Mouse (Mus musculus): ENCODE measurements around the gene Ptpa. TPM values are rescaled to one million over a fixed set of nuclear protein-coding genes. Genes with fewer than 3 reads are reported as not detected.

Ptpa gene
- polyA plus RNA-seq, 1 experiment from 2014 or later = 100.0 TPM

- Histone ChIP-seq H3K4me1 (peaks cover 59% of the 10 kb centered on the region), H3K4me3 (no peak overlapping the region), H3K36me3 (peaks cover 65% of the 10 kb centered on the region), H3K9me3 (no peaks in the 10 kb centered on the region), H3K27me3 (replicated peaks) (no peaks in the 10 kb centered on the region), H3K4me2 (no peak overlapping the region), H3K9ac (peak overlapping the region; percentile 84), H3K27ac (replicated peaks) (peak overlapping the region; percentile 100)
- no peak for ATAC-seq (ENCODE audit: extremely low read depth, insufficient number of reproducible peaks, low FRiP score, low TSS enrichment)
- WGBS = 89% methylated on average over 6 of the region's 6 CpGs
Measured at GRCm38 (mm10) chr2:30439631-30440030, 23.8 kb downstream of the Ptpa start.

DNA sequence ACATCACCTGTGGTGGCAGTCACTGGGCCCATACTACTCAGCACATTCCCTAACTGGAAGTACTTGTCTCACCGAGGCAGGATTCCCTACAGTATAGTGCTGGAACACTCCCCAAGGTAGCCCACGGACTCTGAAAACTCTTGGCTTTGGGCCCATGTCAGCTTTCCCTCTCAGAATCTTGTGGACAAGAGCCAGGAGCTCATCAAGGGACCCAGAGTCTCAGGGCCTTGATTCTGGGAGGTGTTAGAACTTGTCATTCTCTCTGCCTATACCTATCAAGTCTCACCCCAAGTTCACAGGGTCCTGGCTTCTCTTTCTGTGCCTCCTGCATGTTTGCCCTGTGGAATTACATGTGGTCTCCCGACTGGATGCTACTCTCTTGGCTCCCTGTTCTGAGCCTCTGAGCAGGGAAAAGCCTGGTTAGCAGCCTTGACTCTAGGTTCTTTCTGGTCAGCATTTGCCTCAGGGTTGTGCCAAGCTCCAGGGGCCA lies 24.4 kb downstream of the Ptpa start:
- Histone ChIP-seq H3K9ac (peak overlapping the region; percentile 84), H3K27me3 (replicated peaks) (no peaks in the 10 kb centered on the region), H3K9me3 (no peaks in the 10 kb centered on the region), H3K4me1 (peaks cover 65% of the 10 kb centered on the region), H3K4me2 (peak overlapping the region; percentile 77), H3K36me3 (peaks cover 65% of the 10 kb centered on the region), H3K4me3 (no peak overlapping the region), H3K27ac (replicated peaks) (peak overlapping the region; percentile 100)
- 5% methylated on average over 3 of the region's 3 CpGs for WGBS
- ATAC-seq (ENCODE audit: extremely low read depth, insufficient number of reproducible peaks, low FRiP score, low TSS enrichment) = no peak

GRCm38 (mm10) chr2:30440701-30441517 lies 25.1 kb downstream of the Ptpa start:
- H3K36me3 ChIP-seq = peaks cover 67% of the 10 kb centered on the region
- ATAC-seq (ENCODE audit: extremely low read depth, insufficient number of reproducible peaks, low FRiP score, low TSS enrichment) = peak; percentile 10; the same call in 1 of the 2 replicates
- peak overlapping the region; percentile 100 for H3K27ac ChIP-seq (replicated peaks)
- H3K4me1 ChIP-seq = peaks cover 71% of the 10 kb centered on the region
- H3K27me3 ChIP-seq (replicated peaks) = no peaks in the 10 kb centered on the region
- no peaks in the 10 kb centered on the region for H3K9me3 ChIP-seq
- peak overlapping the region; percentile 84 for H3K9ac ChIP-seq
- peak overlapping the region; percentile 32 for H3K4me3 ChIP-seq
- H3K4me2 ChIP-seq = peak overlapping the region; percentile 77
- 7% methylated on average over 12 of the region's 12 CpGs for WGBS

- Histone ChIP-seq H3K36me3 (peaks cover 71% of the 10 kb centered on the region), H3K9ac (peak overlapping the region; percentile 91), H3K4me1 (peaks cover 76% of the 10 kb centered on the region), H3K9me3 (no peaks in the 10 kb centered on the region), H3K27me3 (replicated peaks) (no peaks in the 10 kb centered on the region), H3K4me2 (peak overlapping the region; percentile 77), H3K4me3 (peak overlapping the region; percentile 49), H3K27ac (replicated peaks) (peak overlapping the region; percentile 100)
- peak; percentile 54; the same call in 1 of the 2 replicates for ATAC-seq (ENCODE audit: extremely low read depth, insufficient number of reproducible peaks, low FRiP score, low TSS enrichment)
- WGBS = 7% methylated on average over 15 of the region's 15 CpGs
Measured at GRCm38 (mm10) chr2:30441518-30442497, 26.0 kb downstream of the Ptpa start.

GRCm38 (mm10) chr2:30442498-30442890 lies 26.7 kb downstream of the Ptpa start:
- H3K9ac ChIP-seq = peak overlapping the region; percentile 91
- WGBS = 31% methylated on average over 5 of the region's 5 CpGs
- H3K27me3 ChIP-seq (replicated peaks) = no peaks in the 10 kb centered on the region
- H3K9me3 ChIP-seq = no peaks in the 10 kb centered on the region
- peaks cover 83% of the 10 kb centered on the region for H3K4me1 ChIP-seq
- H3K27ac ChIP-seq (replicated peaks) = peak overlapping the region; percentile 100
- no peak for ATAC-seq (ENCODE audit: extremely low read depth, insufficient number of reproducible peaks, low FRiP score, low TSS enrichment)
- peaks cover 71% of the 10 kb centered on the region for H3K36me3 ChIP-seq
- H3K4me2 ChIP-seq = peak overlapping the region; percentile 77
- peak overlapping the region; percentile 49 for H3K4me3 ChIP-seq

DNA sequence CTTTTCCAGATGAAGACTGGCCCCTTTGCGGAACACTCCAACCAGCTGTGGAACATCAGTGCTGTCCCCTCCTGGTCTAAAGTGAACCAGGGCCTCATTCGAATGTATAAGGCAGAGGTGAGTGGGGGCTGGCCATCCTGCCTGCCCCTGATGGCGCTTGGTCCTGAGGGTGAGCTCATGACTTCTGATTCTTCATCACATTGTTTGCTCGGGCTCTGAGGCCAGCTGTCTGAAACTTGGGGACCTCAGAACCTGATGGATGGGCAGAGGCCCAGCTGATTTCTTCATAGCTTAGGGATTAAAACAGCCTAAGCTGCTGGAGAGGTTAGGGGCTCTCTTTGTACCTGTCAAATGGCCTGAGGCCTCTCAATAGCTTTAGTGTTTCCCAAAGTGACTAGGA lies 27.4 kb downstream of the Ptpa start:
- Histone ChIP-seq H3K4me1 (peaks cover 85% of the 10 kb centered on the region), H3K9ac (peak overlapping the region; percentile 91), H3K27me3 (replicated peaks) (no peaks in the 10 kb centered on the region), H3K4me2 (peak overlapping the region; percentile 77), H3K4me3 (peak overlapping the region; percentile 49), H3K27ac (replicated peaks) (peak overlapping the region; percentile 100), H3K36me3 (peaks cover 71% of the 10 kb centered on the region), H3K9me3 (no peaks in the 10 kb centered on the region)
- whole genome bisulfite sequencing = 46% methylated on average over 4 of the region's 4 CpGs
- no peak for ATAC-seq (ENCODE audit: extremely low read depth, insufficient number of reproducible peaks, low FRiP score, low TSS enrichment)

DNA sequence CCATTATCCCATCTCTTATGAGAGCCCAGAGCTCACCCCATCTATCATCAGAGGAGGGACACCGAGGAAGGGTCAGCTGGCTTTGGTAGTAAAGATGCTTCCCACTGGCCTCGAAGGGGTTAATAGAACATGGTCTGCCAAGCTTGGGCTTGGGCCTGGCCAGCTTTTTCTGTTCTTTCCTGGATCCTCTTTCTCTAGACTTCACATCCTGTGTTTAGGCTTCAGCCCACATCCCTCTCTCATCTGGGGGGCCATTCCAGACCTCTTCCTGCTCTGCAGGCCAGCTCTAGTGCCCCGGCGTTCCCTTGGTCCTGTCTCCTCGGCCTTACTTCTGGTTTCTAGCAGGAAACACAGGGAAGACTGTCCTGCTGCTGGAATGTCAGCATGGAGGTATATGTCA lies 28.2 kb downstream of the Ptpa start:
- H3K27ac ChIP-seq (replicated peaks) = peak overlapping the region; percentile 100
- no peaks in the 10 kb centered on the region for H3K27me3 ChIP-seq (replicated peaks)
- 56% methylated on average over 5 of the region's 5 CpGs for WGBS
- ATAC-seq (ENCODE audit: extremely low read depth, insufficient number of reproducible peaks, low FRiP score, low TSS enrichment) = no peak
- H3K36me3 ChIP-seq = peaks cover 71% of the 10 kb centered on the region
- H3K4me2 ChIP-seq = peak overlapping the region; percentile 77
- H3K4me1 ChIP-seq = peaks cover 84% of the 10 kb centered on the region
- H3K4me3 ChIP-seq = no peak overlapping the region
- H3K9ac ChIP-seq = peak overlapping the region; percentile 91
- no peaks in the 10 kb centered on the region for H3K9me3 ChIP-seq

DNA sequence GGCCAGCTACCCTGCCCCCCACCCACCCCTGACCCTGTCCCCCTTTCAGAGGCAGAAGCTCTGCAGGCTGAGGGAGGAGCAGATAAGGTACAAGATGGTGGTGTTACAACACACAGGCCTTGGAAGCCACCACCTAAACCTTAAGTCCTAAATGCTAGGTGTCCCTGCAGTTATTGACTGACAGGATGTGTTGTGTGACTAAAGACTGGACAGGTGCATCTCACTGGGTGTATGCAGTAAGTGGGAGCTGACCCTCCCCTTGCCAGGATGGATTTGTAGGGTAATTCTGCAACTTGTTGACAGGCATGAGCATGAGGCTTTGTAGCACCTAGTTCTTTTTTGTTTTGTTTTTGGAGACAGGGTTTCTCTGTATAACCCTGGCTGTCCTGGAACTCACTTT lies 28.6 kb downstream of the Ptpa start:
- H3K9ac ChIP-seq = peak overlapping the region; percentile 91

GRCm38 (mm10) chr2:30445312-30445711 lies 29.5 kb downstream of the Ptpa start:
- peaks cover 71% of the 10 kb centered on the region for H3K4me1 ChIP-seq
- H3K36me3 ChIP-seq = peaks cover 72% of the 10 kb centered on the region
- no peak for ATAC-seq (ENCODE audit: extremely low read depth, insufficient number of reproducible peaks, low FRiP score, low TSS enrichment)

More for the DNA sequence above, 28.6 kb downstream of the Ptpa start:
- H3K4me1 ChIP-seq = peaks cover 79% of the 10 kb centered on the region
- H3K4me2 ChIP-seq = peak overlapping the region; percentile 37
- H3K9me3 ChIP-seq = no peaks in the 10 kb centered on the region
- ATAC-seq (ENCODE audit: extremely low read depth, insufficient number of reproducible peaks, low FRiP score, low TSS enrichment) = no peak
- peaks cover 71% of the 10 kb centered on the region for H3K36me3 ChIP-seq
- H3K27ac ChIP-seq (replicated peaks) = peak overlapping the region; percentile 100
- H3K27me3 ChIP-seq (replicated peaks) = no peaks in the 10 kb centered on the region
- H3K4me3 ChIP-seq = no peak overlapping the region

DNA sequence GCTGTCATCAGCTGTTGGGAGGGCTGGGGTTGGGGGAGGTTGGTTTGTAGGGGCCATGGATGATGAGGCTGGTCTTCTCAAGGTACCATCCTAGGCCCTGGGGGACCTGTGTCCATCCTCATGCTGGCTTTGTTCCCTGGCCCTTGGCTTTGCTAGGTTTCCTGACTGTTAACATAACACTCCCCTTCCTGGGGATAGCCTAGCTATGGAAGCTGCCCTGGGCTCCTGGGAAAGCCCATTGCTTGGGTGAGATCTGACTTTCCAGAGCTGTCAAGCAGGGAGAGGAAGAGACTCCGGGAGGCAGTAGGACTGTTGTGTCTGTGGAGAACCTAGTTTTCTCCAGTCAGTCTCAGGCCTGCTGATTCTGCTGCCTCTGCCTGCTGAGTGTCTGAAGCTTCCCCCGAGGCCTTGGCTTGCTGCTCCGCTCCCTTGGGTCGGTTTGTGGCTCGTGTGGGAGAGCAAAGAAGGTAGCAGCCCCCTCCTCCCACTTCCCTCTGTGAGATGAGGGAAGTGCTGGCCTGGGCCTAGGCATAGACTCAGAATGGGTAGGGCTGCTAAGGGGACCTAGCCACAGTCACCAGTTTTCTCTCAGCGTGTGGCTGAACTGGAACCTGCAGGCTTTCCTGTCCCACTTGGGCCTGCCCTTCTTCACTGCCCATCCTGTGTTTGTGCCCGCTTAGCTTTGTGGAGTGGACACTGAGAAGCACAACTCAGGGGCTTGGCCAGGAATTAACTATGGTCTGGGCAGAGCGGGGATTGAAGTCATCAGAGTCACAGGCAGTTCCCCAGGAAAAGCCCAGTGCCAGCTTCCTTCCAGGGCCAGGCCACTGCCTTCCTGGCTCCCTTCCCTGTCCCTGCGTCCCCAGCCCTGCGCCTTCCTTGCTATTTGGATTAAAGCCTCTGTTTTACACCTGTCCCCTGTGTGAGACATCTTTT lies 31.3 kb downstream of the Ptpa start:
- Histone ChIP-seq H3K27me3 (replicated peaks) (no peaks in the 10 kb centered on the region), H3K27ac (replicated peaks) (peak overlapping the region; percentile 100), H3K4me3 (no peak overlapping the region), H3K9me3 (0 out of 2 replicates have a peak, but pooled peaks cover 6% of the 10 kb centered on the region), H3K36me3 (peaks cover 86% of the 10 kb centered on the region), H3K4me2 (no peak overlapping the region), H3K9ac (peak overlapping the region; percentile 78), H3K4me1 (peaks cover 55% of the 10 kb centered on the region)
- no peak for ATAC-seq (ENCODE audit: extremely low read depth, insufficient number of reproducible peaks, low FRiP score, low TSS enrichment)
- WGBS = 73% methylated on average over 10 of the region's 10 CpGs

More at GRCm38 (mm10) chr2:30445312-30445711, 29.5 kb downstream of the Ptpa start:
- H3K4me3 ChIP-seq = no peak overlapping the region
- 34% methylated on average over 2 of the region's 2 CpGs for WGBS
- H3K27me3 ChIP-seq (replicated peaks) = no peaks in the 10 kb centered on the region
- peak overlapping the region; percentile 78 for H3K9ac ChIP-seq
- H3K4me2 ChIP-seq = peak overlapping the region; percentile 37
- 0 out of 2 replicates have a peak, but pooled peaks cover 6% of the 10 kb centered on the region for H3K9me3 ChIP-seq
- H3K27ac ChIP-seq (replicated peaks) = peak overlapping the region; percentile 100
